Mouse (Mus musculus): ENCODE results near the gene Bpnt1. TPM values are rescaled to one million over a fixed set of nuclear protein-coding genes. Genes with fewer than 3 reads are reported as not detected.

The Bpnt1 gene
- polyA plus RNA-seq, 1 experiment from 2014 or later = 11.1 TPM

GRCm38 (mm10) chr1:185356246-185356645, 24.3 kb downstream of the Bpnt1 start:
- Histone ChIP-seq H3K4me2 (no peak overlapping the region), H3K4me3 (replicated peaks) (no peak overlapping the region), H3K27ac (replicated peaks) (no peak overlapping the region), H3K36me3 (replicated peaks) (0 out of 2 replicates have a peak, but pooled peaks cover 9% of the 10 kb centered on the region), H3K4me1 (replicated peaks) (no peaks in the 10 kb centered on the region), H3K9ac (no peak overlapping the region), H3K27me3 (no peaks in the 10 kb centered on the region), H3K9me3 (replicated peaks) (no peaks in the 10 kb centered on the region)
- WGBS (ENCODE audit: insufficient replicate concordance) = 79% methylated on average over 8 of the region's 8 CpGs
- ATAC-seq (ENCODE audit: insufficient read depth) = no peak

GRCm38 (mm10) chr1:185358211-185358610, 26.3 kb downstream of the Bpnt1 start:
- no peak for ATAC-seq (ENCODE audit: insufficient read depth)
- 66% methylated on average over 4 of the region's 4 CpGs for WGBS (ENCODE audit: insufficient replicate concordance)
- Histone ChIP-seq H3K4me2 (no peak overlapping the region), H3K36me3 (replicated peaks) (0 out of 2 replicates have a peak, but pooled peaks cover 2% of the 10 kb centered on the region), H3K4me1 (replicated peaks) (peaks cover 11% of the 10 kb centered on the region), H3K4me3 (replicated peaks) (no peak overlapping the region), H3K27ac (replicated peaks) (no peak overlapping the region), H3K9me3 (replicated peaks) (no peaks in the 10 kb centered on the region), H3K9ac (no peak overlapping the region), H3K27me3 (no peaks in the 10 kb centered on the region)

DNA sequence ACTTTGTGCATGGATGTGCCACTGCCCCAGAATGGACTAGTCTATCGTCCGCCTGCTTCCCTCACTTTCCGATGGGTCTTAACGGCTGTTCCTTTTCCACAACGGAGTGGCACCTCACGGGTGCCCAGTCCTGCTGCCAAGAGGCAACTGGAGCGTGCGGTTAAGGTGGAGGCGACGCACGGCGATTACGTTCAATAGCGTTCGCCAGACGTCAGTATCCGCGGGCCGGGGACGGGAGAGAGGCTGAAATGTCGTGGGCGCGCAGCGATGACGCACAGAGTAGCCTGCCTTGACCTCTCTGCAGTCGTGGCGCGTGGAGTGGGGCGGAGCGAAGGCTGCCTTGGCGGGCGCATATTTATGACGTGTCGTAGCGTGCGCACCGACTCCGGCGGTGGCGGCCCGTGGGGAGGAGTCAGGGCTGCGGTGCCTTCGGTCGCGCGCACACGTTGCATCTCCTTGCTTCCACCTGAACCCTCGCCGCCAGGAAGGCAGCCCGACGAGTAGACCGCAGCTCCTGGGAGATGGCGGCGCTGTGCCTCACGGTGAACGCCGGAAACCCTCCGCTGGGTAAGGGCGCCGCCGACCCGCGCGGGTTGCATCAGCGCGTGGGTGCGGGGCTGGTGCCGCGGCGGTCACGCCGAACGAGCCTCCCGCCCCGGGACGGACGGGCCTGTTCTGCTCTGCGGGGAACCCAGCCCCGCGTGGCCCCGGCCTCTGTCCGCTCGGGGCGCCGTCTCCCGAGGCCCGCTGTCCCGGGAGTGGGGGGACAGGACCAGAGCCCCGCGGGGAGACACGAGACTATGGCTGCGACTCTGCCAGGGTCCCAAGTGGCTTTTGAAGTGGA, 30.9 kb downstream of the Bpnt1 start, which contains the start of gene Eprs:
Eprs (plus strand) TSS at position 368 of the 844 bp plus-strand sequence.
- Histone ChIP-seq H3K27ac (replicated peaks) (peak within 1 kb of the TSS; percentile 92), H3K4me3 (replicated peaks) (peak within 1 kb of the TSS; percentile 93), H3K9me3 (replicated peaks) (no peaks in the 10 kb centered on the region), H3K9ac (peak within 1 kb of the TSS; percentile 91), H3K27me3 (no peaks in the 10 kb centered on the region), H3K4me1 (replicated peaks) (peaks cover 30% of the 10 kb centered on the region), H3K36me3 (replicated peaks) (peaks cover 13% of the 10 kb centered on the region), H3K4me2 (peak within 1 kb of the TSS; percentile 87)
- peak; percentile 97 for ATAC-seq (ENCODE audit: insufficient read depth)
- WGBS (ENCODE audit: insufficient replicate concordance) = under 1% methylated on average over 92 of the region's 92 CpGs

- 1% methylated on average over 22 of the region's 22 CpGs for WGBS (ENCODE audit: insufficient replicate concordance)
- Histone ChIP-seq H3K4me1 (replicated peaks) (peaks cover 30% of the 10 kb centered on the region), H3K27ac (replicated peaks) (peak overlapping the region; percentile 92), H3K27me3 (no peaks in the 10 kb centered on the region), H3K9ac (peak overlapping the region; percentile 91), H3K4me3 (replicated peaks) (peak overlapping the region; percentile 93), H3K9me3 (replicated peaks) (no peaks in the 10 kb centered on the region), H3K4me2 (peak overlapping the region; percentile 87), H3K36me3 (replicated peaks) (peaks cover 21% of the 10 kb centered on the region)
- peak; percentile 28 for ATAC-seq (ENCODE audit: insufficient read depth)
Observed at GRCm38 (mm10) chr1:185363526-185364182, 31.7 kb downstream of the Bpnt1 start.

GRCm38 (mm10) chr1:185364183-185364540, 32.2 kb downstream of the Bpnt1 start:
- Histone ChIP-seq H3K4me2 (peak overlapping the region; percentile 87), H3K4me3 (replicated peaks) (peak overlapping the region; percentile 93), H3K9ac (peak overlapping the region; percentile 91), H3K27me3 (no peaks in the 10 kb centered on the region), H3K4me1 (replicated peaks) (peaks cover 30% of the 10 kb centered on the region), H3K9me3 (replicated peaks) (no peaks in the 10 kb centered on the region), H3K27ac (replicated peaks) (peak overlapping the region; percentile 92; the same call in 1 of the 2 replicates), H3K36me3 (replicated peaks) (peaks cover 25% of the 10 kb centered on the region)
- ATAC-seq (ENCODE audit: insufficient read depth) = no peak
- 29% methylated on average over 6 of the region's 6 CpGs for WGBS (ENCODE audit: insufficient replicate concordance)

DNA sequence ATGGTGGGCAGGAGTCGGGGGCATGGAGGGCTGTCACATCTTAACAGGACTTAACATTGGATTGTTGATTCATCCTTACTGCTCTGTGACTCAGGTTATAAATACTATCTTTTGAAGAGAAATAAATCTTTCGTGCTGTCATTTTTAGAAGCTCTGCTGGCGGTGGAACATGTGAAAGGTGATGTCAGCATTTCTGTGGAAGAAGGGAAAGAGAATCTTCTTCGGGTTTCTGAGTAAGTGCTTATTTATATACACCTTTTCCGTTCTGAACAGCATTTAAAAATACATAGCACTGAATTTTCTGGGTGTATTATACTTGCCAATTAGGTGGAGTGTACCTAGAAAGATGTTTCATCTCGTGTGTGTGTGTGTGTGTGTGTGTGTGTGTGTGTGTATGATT, 35.4 kb downstream of the Bpnt1 start:
- Histone ChIP-seq H3K27me3 (no peaks in the 10 kb centered on the region), H3K4me1 (replicated peaks) (peaks cover 24% of the 10 kb centered on the region), H3K27ac (replicated peaks) (no peak overlapping the region), H3K36me3 (replicated peaks) (peaks cover 52% of the 10 kb centered on the region), H3K9ac (no peak overlapping the region), H3K4me2 (no peak overlapping the region), H3K4me3 (replicated peaks) (no peak overlapping the region), H3K9me3 (replicated peaks) (no peaks in the 10 kb centered on the region)
- no peak for ATAC-seq (ENCODE audit: insufficient read depth)
- WGBS (ENCODE audit: insufficient replicate concordance) = 68% methylated on average over 6 of the region's 6 CpGs

DNA sequence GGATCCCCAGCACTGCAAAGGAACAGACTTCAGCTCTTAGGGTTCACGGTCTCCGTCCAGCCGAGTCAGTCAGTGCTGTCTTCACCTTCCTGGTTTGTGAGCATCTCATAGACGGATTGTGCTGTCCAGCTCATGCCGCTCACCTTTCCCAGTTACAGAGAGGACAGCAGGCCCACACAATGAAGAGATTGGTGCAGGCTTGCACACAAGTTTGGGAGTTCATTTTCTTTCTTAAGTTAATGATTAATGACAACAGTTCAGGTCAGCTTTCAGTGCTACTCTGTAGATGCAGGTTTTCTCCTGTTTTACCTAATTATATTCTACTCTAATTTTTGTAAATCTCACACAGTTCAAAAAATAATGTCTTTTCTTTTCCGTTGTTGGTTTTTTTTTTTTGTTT, 38.0 kb downstream of the Bpnt1 start:
- peaks cover 12% of the 10 kb centered on the region for H3K4me1 ChIP-seq (replicated peaks)
- no peak overlapping the region for H3K9ac ChIP-seq
- H3K27me3 ChIP-seq = no peaks in the 10 kb centered on the region
- H3K4me3 ChIP-seq (replicated peaks) = no peak overlapping the region
- 0 out of 2 replicates have a peak, but pooled peaks have one; percentile 17 for ATAC-seq (ENCODE audit: insufficient read depth)
- no peak overlapping the region for H3K27ac ChIP-seq (replicated peaks)
- no peaks in the 10 kb centered on the region for H3K9me3 ChIP-seq (replicated peaks)
- WGBS (ENCODE audit: insufficient replicate concordance) = 86% methylated on average over 6 of the region's 6 CpGs
- no peak overlapping the region for H3K4me2 ChIP-seq
- H3K36me3 ChIP-seq (replicated peaks) = peaks cover 71% of the 10 kb centered on the region

- H3K27me3 ChIP-seq = no peaks in the 10 kb centered on the region
- no peak overlapping the region for H3K27ac ChIP-seq (replicated peaks)
- no peak overlapping the region for H3K4me2 ChIP-seq
- no peaks in the 10 kb centered on the region for H3K9me3 ChIP-seq (replicated peaks)
- peaks cover 92% of the 10 kb centered on the region for H3K36me3 ChIP-seq (replicated peaks)
- ATAC-seq (ENCODE audit: insufficient read depth) = no peak
- no peak overlapping the region for H3K4me3 ChIP-seq (replicated peaks)
- no peak overlapping the region for H3K9ac ChIP-seq
- H3K4me1 ChIP-seq (replicated peaks) = no peaks in the 10 kb centered on the region
Observed at GRCm38 (mm10) chr1:185376390-185376789, 44.4 kb downstream of the Bpnt1 start.

GRCm38 (mm10) chr1:185377429-185377828, 45.5 kb downstream of the Bpnt1 start:
- Histone ChIP-seq H3K27me3 (no peaks in the 10 kb centered on the region), H3K27ac (replicated peaks) (no peak overlapping the region), H3K4me2 (no peak overlapping the region), H3K4me3 (replicated peaks) (no peak overlapping the region), H3K36me3 (replicated peaks) (peaks cover 91% of the 10 kb centered on the region), H3K9ac (no peak overlapping the region), H3K4me1 (replicated peaks) (no peaks in the 10 kb centered on the region), H3K9me3 (replicated peaks) (no peaks in the 10 kb centered on the region)
- WGBS (ENCODE audit: insufficient replicate concordance) = 77% methylated on average over 2 of the region's 2 CpGs
- ATAC-seq (ENCODE audit: insufficient read depth) = no peak

DNA sequence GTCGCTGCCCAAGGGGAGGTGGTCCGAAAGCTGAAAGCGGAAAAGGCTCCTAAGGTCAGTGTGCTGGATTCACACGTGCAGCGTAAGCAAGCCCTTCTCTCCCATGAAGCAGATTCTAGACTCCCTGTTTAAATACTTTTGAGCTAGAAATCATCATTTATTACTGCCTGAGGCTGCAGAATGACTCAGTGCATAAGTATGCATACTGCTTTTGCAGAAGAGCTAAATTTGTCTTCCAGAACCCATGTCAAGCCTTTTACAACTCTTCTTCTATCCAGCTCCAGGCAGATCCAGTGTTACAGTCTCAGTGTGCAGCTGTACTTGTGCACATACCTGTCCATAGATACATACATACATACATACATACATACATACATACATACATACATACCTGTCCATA, 69.7 kb downstream of the Bpnt1 start:
- no peaks in the 10 kb centered on the region for H3K4me1 ChIP-seq (replicated peaks)
- no peak overlapping the region for H3K4me3 ChIP-seq (replicated peaks)
- no peak overlapping the region for H3K9ac ChIP-seq
- ATAC-seq (ENCODE audit: insufficient read depth) = no peak
- H3K27ac ChIP-seq (replicated peaks) = no peak overlapping the region
- 88% methylated on average over 5 of the region's 5 CpGs for WGBS (ENCODE audit: insufficient replicate concordance)
- no peaks in the 10 kb centered on the region for H3K27me3 ChIP-seq
- H3K36me3 ChIP-seq (replicated peaks) = peaks cover 87% of the 10 kb centered on the region
- no peak overlapping the region for H3K4me2 ChIP-seq
- H3K9me3 ChIP-seq (replicated peaks) = no peaks in the 10 kb centered on the region

GRCm38 (mm10) chr1:185404021-185404420, 72.1 kb downstream of the Bpnt1 start:
- WGBS (ENCODE audit: insufficient replicate concordance) = 24% methylated on average over 2 of the region's 2 CpGs
- Histone ChIP-seq H3K4me2 (no peak overlapping the region), H3K27ac (replicated peaks) (no peak overlapping the region), H3K4me3 (replicated peaks) (no peak overlapping the region), H3K36me3 (replicated peaks) (peaks cover 89% of the 10 kb centered on the region), H3K27me3 (no peaks in the 10 kb centered on the region), H3K9me3 (replicated peaks) (no peaks in the 10 kb centered on the region), H3K9ac (no peak overlapping the region), H3K4me1 (replicated peaks) (no peaks in the 10 kb centered on the region)
- ATAC-seq (ENCODE audit: insufficient read depth) = no peak

Measured in liver, embryonic 15.5 days (tissue).